Mouse (Mus musculus) thymus, postnatal 10 days (tissue): ENCODE measurements around the gene Mrrf.
"Not testable (repeated sequence)": the region's sequence is repeated elsewhere in the genome, so short reads cannot be mapped to it uniquely, and the experiment has no call there.

ENCODE experiments used
- DNase-seq, 2 experiments: peaks; one replicate each; pipeline ENCODE4 v3.0.0; 2021; ENCODE audit warnings: low spot score in 2 of 2

The Mrrf gene

GRCm38 (mm10) chr2:36129051-36129450, 7.1 kb upstream of the Mrrf start:
- DNase-seq = no peak

GRCm38 (mm10) chr2:36135887-36136286, 302 bp upstream of the Mrrf start:
- no peak for DNase-seq

GRCm38 (mm10) chr2:36139096-36139495, 2.9 kb downstream of the Mrrf start:
- no peak for DNase-seq

GRCm38 (mm10) chr2:36148876-36149365, 12.7 kb downstream of the Mrrf start:
- no peak for DNase-seq

- not testable (repeated sequence) for DNase-seq
These were observed 16.2 kb downstream of the Mrrf start for GRCm38 (mm10) chr2:36152401-36152800.

- DNase-seq = peak; percentile 11 to 17
These were observed 21.3 kb downstream of the Mrrf start for GRCm38 (mm10) chr2:36157461-36157860.

GRCm38 (mm10) chr2:36159336-36159735, 23.1 kb downstream of the Mrrf start:
- no peak for DNase-seq

- no peak for DNase-seq
These were observed 31.9 kb downstream of the Mrrf start for GRCm38 (mm10) chr2:36167990-36168618.

- DNase-seq = no peak
These were observed 33.0 kb downstream of the Mrrf start for GRCm38 (mm10) chr2:36169176-36169575.

GRCm38 (mm10) chr2:36172136-36172535, 35.9 kb downstream of the Mrrf start:
- DNase-seq = no peak

GRCm38 (mm10) chr2:36172574-36172973, 36.4 kb downstream of the Mrrf start:
- DNase-seq = no peak

GRCm38 (mm10) chr2:36179487-36179886, 43.3 kb downstream of the Mrrf start:
- DNase-seq = no peak

GRCm38 (mm10) chr2:36181587-36182368, 45.6 kb downstream of the Mrrf start:
- DNase-seq = not testable (repeated sequence)

- DNase-seq = no peak
These were observed 47.1 kb downstream of the Mrrf start for GRCm38 (mm10) chr2:36183278-36183677.

- no peak for DNase-seq
These were observed 48.0 kb downstream of the Mrrf start for GRCm38 (mm10) chr2:36184192-36184591.

- no peak for DNase-seq
These were observed 48.7 kb downstream of the Mrrf start for GRCm38 (mm10) chr2:36184876-36185275.

GRCm38 (mm10) chr2:36189200-36189599, 53.0 kb downstream of the Mrrf start:
- DNase-seq = not testable (repeated sequence)

GRCm38 (mm10) chr2:36191098-36191941, 55.1 kb downstream of the Mrrf start:
- DNase-seq = no peak

GRCm38 (mm10) chr2:36197021-36197420, 60.8 kb downstream of the Mrrf start:
- no peak for DNase-seq

- no peak for DNase-seq
These were observed 62.0 kb downstream of the Mrrf start for GRCm38 (mm10) chr2:36197919-36198881.

GRCm38 (mm10) chr2:36198882-36199262, 62.7 kb downstream of the Mrrf start:
- DNase-seq = no peak
